Mouse (Mus musculus): ENCODE measurements around the gene Lpar3.

Gene Lpar3

DNA sequence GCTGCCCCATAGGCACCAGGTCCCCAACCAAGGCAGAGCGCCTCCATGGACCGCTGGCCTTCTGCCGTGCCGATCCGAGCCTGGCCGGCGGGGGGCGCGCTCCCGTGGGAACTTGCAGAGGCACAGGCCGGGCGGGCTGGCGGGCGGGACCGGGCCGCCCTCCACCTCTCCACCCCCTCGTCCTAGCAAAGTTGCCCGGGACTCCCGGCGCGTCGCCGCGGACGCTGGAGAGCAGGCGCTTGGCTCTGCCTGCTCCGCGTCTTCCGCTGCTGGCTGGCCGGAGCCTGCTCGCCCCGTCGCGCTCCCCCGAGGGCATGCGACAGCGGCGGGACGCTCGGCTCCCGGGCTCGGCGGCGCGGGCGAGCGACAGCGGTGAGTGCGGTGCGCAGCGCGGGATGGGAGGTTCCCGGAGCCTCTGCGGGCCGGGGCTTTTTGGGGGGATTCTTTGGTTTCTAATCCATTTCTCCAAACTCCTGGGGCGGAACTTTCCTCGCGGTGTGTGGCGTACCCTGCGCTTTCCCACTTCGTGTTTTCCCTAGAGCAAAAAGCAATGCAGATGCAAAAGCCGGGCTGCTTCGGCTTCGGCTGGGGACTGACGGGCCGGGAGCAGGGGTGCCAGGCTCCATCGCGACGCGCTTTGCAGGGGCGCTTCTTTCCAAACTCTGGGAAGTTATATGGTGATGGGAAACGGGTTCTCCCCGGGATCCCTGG, at the start of gene Lpar3:
Gene Lpar3 (plus strand): TSS at position 188 of the 711 bp plus-strand sequence.
- peak; percentile 61 for DNase-seq (ENCODE audit: low spot score)

DNA sequence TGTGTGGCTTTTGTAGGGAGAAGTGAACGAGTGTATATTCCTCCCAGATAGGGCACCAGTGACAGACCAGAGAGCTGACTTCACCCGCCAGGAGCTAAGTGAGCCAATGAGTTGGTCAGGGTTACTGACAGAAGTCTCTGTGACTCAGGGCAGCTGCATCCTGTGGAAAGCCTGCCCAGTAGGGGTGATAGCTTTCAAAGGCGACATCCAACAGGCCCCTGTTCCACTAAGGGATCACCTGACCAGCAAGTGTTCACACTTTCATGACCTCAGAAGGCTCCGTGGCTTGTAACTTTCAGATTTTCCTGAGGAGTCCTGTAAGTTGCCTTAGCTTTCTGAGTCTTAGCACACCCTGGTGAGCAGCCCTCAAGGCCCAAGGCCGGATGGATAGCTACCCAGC, 47.7 kb upstream of the Lpar3 start:
- no peak for DNase-seq (ENCODE audit: low spot score)

DNA sequence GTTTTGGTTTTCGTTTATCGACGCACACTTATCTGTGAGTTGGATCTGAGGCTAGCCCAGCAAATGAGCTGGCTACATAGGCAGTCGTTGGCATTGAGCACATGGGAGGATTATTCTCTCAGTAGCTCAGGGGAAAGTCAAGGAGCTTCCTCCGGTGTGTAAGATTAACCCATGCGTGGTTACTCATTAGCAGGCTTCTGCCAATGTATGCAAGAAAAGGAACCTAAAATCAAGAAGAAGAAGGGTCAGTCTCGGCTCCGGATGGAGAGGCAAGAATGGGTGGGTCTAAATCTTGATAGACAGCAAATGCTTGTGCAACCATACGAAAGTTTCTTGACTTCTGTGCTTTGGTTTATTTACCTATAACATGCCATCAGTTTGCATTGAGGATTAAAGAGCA, 46.5 kb upstream of the Lpar3 start:
- DNase-seq (ENCODE audit: low spot score) = no peak

DNA sequence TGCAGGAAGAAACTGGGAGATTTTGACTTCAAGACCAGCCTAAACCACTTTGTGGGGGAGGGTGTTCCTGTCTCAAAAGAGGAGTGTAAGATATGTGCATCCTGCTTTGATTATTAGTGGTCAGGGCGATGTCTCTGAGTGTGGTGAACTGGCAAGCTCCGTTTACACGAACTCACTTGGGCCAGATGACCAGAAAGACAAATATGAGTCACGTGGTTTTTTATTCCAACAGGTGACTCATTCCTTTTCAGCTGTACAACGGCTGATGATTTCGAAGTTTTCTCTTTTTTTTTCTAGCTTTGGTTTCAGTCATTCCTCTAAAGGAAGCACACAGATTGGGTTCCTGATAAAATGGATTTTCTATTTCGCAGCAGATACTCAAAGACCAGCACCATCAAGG, 43.5 kb upstream of the Lpar3 start:
- no peak for DNase-seq (ENCODE audit: low spot score)

DNA sequence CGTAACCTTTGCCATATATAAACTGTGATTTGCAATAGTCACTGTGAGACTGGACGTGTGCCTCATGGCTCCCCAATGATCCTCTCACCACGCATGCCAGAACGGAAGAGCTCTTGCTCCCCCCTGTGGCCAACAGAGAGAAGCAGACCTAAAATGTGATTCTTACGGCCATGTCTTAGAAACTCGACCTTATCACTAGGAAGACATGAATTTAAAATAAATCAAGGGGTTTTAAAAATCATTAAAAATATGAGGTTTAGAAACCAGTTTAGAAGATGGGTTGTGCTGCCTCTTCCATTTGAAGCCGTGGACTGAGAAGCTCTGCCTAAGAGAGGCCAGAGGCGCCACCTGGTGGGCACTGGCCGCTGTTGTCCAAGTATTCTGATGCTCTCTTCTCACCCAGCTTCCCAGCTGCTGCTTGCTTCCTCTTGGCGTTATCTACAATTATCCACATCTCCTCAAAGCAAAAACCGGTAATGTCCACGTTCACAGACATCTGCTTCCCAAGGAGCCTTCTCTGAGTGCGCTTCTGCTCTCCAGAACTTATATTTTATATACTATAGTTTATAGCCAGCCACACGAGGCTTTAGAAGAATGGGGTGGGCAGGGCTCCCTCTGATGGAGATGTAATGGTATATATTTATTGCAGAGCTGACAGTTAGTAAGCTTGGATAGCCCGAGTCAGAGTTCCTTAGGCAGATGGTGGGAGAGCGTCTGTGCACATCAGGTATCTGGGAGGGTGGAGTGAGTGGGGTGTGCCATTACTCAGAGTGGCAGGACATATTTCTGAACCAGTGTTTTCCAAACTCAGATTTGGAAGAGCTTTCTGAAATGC, 42.8 kb upstream of the Lpar3 start:
- peak; percentile 61 for DNase-seq (ENCODE audit: low spot score)

DNA sequence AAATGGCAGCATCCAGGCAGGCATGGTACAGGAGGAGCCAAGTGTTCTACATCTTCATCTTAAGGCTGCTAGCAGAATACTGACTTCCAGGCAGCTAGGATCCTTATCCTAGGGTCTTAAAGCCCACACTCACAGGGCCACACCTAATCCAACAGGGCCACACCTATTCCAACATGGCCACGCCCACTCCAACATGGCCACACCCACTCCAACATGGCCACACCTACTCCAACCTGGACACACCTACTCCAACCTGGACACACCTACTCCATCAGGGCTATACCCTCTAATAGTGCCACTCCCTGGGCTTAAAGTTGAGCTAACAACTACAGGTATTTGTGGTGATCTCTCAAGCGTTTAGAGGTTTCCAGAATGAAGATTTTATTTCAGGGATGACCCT, 40.4 kb upstream of the Lpar3 start:
- DNase-seq (ENCODE audit: low spot score) = no peak

DNA sequence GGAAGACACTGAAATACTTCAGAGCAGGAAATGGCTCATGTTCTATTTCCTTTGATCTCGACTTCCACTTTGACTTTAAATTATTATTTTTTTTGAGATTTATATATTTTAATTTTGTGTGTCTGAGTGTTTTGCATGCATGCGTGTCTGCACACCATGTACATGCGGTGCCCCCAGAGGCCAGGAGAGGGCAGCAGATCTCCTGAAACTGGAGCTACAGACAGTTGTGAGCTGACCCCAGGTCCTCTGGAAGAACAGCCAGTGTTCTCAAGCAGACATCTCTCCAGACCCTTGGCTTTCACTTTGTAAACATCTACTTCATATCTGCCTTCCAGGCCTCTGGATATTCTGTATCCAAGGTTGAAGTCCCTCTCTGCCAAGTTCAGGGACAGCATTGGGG, 39.8 kb upstream of the Lpar3 start:
- peak; percentile 59 for DNase-seq (ENCODE audit: low spot score)

DNA sequence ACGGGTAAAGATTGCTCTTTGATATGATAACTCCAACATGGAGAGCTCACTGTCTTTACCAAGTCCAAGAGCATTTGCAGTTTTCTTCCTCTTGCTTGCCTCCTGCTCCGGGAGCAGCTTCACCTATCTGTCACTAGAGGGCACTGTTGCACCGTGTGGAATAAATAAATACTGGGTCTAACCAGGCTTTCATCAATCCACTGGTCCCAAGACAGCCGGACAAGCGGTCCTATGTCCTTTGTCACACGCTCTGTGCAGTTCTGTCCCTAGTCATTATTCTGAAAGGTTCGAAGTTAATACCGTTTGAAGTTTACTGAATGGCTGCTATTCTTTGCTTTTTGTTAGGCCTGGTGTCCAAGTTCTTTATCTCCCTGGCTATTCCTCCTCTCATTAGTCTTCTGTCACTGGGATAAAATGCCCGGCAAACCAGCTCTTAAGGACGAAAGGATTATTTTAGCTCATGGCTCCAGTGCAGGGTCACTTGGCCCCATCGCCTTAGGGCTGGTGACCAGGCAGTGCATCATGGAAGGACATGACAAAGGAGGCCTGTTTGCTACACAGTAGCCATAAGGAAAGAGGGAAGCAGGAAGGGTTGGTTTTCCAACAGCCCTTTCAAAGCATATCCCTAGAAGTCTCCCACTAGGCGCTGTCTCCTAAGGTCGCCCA, 35.6 kb upstream of the Lpar3 start:
- DNase-seq (ENCODE audit: low spot score) = peak; percentile 55

DNA sequence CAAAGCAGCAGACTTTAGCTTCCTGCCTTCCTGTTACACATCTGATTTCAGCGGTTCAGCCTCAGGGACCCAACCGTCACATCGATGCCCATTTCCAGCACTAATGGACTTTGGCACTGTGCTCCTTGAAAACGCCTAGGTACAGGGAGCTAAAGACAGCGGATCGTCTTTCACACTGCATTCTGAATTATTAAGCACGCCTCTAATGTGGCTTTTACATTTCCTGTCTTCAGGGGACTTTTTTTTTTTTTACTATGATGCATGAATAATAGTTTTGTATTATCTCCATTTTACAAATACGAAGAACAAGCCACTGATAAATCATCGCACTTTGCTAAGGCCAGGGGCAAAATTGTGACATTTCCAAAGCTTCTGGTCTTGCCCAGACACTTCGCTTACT, 34.7 kb upstream of the Lpar3 start:
- no peak for DNase-seq (ENCODE audit: low spot score)

DNA sequence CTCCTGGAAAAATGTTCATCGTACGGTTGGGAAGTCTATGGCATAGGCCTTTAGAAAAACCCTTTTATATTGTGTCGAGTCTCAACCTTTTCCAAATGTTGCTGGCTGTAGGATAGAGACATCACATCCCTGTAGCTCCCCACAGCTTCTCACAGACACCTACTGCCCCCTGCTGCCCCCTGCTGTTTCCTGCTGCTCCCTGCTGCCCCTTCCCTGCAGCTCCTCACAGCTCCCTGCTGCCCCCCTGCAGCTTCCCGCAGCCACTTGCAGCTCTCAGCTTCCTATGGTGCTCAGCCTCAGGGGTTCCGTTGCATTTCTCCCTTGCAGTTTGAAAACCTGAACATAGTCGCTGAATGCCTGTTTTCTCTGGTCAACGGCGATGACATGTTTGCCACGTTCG, 30.8 kb upstream of the Lpar3 start:
- DNase-seq (ENCODE audit: low spot score) = no peak

DNA sequence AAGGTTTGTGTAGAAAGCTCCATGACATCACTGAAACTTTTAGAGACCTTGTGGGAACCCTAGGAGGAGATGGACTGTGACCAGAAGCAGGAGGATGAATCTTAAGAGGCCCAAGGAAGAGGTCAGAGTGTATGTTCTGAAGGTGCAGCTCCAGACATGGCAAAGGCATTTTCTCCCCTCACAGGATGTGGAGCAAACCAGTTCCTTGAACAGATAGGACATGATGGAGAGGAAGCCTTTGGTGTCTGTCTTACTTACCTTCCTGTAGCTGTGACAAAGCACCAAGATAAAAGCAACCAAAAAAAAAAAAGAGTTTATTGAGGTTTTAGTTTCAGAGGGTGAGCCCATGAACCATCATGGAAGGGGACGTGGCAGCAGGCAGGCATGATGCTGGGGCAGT, 28.3 kb upstream of the Lpar3 start:
- DNase-seq (ENCODE audit: low spot score) = no peak

DNA sequence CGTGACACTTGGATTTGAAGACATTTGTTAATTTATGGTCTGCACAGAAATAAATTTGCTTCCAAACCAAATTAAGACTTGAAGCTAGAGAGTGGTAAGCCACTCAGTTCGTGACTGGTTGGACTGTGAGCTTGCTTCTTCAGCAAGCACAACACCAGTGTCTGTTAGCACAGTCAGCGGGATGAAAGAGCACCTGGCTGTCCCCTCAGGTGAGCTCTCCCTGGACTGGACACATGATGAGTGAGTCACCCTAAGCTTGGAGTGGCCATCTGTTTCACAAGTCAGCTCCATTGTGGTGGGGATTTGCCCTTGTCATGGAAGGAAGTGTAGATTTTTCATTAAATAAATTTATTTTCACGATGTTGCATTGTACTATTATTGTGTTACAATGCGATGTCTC, 25.6 kb upstream of the Lpar3 start:
- no peak for DNase-seq (ENCODE audit: low spot score)

DNA sequence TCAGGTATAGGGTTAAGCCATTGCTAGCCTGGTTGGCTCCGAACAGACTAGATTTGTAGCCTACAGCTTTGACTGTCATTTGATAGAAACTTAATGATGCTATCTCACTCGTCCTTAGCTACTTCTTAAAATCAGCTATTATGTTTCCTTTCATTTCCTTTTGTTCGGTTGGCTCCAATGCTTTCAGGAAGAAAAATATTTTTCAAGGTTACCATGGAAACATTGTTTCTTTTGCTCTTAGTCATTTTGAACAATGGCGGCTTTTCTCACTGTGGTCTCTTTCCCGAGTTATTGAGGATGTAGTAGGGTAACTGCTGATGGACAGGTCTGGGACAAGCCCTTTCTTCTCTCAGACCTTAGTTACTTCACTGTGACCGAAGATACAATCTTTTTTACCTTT, 24.5 kb upstream of the Lpar3 start:
- DNase-seq (ENCODE audit: low spot score) = no peak

DNA sequence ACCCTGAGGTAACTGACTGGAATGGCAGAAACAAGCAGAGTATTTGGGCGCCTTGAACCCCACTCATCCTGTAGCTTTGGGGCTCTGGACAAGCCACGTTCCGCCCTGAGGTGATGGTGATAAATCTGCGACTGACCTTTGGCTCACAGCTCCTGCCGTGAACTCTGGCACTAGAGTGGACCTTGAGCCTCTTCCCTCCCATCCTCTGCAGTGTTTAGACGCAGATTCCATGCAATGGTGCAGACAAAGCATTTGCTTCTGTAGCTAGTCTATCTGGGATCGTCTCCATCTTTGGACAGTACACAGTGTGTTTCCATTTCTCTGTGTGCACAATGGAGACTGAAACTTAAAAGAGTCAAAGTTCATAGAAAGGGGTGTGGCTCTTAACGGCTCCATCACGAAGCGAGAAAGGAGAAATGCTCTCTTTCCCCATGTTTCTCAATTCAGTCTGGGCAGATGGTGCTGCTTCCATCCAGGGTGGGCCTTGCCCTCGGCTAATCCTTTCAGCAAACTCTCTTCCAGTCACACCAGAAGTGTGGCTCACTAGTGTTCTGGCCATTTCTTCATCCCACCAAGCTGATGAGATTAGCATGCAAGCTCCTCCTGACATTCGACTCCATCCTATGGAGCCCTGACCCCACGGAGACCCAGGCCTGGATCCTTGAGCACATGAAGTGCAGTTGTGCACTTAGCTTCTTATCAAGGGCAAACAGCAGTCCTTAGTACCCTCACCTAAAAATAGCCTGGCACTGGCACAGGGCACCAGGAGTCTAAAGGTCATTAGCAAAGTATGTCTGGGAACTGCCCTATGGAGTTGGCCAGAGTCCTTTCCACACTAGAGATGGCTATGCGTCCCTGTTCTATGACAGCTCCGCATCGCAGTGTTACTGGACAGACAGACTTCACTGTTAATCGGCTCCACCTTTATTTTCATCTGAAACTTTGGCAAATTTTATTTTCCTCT, 23.7 kb upstream of the Lpar3 start:
- DNase-seq (ENCODE audit: low spot score) = no peak

DNA sequence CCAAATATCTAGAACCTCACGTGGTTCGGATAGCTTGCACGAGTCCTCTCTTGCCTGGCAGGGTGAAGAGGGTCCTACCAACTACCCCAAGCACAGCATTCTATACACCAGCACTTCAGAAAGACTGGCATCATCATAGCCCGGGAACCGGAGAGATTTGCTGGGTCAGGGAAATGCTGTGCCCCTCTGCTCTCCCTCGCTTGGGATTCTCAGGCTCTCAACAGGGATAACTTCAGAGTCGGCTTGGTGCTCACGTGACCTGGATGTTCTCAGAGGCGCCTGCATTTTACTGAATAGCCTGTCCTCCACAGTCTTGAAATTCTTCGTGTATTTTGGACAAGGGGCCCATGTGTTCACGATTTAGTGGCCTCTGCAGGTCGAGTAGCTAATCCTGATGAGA, 23.0 kb upstream of the Lpar3 start:
- DNase-seq (ENCODE audit: low spot score) = no peak

DNA sequence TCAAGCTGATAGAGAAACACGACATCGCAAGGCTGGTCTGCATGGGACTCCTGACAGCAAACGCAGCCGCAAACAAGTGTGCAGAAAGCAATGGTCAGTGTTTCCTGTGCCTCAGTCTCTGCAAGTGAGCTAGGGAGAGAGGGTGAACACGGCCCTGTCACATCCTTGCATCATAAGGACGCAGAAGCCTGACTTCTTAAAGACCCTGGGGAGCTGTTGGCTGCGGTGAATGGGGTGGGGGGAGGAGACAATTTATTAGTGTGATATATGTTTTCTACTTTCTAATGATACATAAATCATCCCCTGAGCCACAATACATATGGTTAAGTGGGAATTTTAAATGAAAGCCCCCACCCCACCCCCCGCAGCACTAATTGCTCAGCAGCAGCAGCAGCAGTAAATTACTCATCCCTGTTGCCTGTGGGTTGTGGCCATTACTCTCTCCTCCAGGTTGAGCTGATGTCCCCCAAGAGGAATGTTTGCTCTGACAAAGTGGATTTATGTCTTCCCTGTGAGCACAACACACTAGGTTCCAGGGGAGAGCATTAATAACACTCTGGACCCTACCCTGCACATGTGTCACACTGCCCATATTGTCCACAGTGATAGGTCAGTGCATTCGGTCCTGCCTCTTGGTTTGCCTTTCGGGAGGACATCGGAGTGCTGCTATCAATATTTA, 21.8 kb upstream of the Lpar3 start:
- no peak for DNase-seq (ENCODE audit: low spot score)

DNA sequence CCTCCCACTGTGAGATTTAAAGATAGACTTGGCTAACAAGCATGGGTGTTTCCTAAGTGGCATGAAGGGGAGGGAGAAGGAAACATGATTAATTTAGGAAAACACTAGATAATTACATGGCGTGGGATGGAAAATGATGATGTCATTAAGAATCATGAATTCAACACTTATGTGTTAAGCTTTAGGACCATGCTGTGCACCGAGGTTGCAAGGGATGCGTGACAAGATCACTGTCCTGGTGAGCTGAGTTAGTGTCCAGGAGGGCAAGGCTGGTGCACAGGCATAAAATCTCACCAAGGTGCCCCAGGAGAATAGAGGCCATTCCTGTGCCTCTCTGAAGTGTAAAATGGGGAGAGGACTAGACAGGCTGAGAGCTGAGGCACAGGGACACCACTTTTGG, 21.3 kb upstream of the Lpar3 start:
- DNase-seq (ENCODE audit: low spot score) = no peak

DNA sequence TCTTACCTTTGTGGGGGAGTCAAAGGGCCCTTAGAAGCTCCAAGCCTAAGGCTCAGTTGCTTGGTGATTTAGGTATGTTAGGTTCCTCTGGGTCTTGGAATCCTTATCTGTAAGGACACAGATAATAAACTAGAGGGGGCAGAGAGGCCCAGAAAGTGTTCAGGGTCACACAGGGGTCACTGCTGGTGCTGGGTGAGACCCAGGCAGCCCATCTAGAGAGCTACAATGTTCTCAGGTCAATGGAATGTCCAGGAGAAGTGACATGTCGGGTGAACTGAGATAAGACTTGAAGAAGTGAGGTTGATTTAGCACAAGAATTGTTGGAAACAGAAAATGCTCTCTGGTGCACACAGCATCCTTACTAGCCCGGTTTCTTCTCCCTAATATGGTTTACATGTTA, 16.4 kb upstream of the Lpar3 start:
- no peak for DNase-seq (ENCODE audit: low spot score)

DNA sequence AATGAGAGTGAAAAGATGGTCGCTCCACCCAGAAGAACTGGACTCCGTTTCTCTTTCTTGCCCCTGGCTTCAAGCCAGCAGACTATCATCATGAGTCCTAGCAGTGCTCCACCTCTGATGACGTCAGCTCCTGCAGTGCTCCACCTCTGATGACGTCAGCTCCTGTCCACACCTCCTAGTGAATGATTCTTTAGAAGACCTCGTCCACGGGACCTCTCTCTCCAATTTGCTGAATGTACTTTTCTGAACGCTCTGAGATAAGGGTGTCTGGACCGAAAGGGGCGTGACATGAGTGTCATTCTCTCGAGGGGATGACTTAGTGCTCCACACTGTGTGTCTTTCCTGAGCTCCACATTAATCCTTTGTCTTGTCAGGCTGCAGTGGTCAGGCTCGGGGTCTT, 15.5 kb upstream of the Lpar3 start:
- no peak for DNase-seq (ENCODE audit: low spot score)

DNA sequence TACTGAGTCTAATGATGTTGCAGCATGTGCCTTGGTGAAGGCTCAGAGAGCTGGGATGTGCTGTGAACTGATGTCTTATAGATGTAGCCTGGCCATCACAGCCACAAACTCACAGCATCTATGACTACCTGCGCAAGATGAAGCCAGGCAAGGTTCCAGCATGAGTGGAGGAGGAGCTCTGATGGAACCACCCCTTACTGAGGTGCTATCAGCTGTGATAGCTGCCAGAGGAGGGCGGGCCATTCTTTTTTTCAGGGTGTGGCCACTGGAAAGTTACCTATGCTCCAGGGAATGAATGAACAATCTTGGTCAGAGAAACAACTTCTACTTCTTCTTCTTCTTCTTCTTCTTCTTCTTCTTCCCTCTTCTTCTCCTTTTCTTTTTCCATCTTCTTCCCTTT, 14.1 kb upstream of the Lpar3 start:
- DNase-seq (ENCODE audit: low spot score) = no peak

DNA sequence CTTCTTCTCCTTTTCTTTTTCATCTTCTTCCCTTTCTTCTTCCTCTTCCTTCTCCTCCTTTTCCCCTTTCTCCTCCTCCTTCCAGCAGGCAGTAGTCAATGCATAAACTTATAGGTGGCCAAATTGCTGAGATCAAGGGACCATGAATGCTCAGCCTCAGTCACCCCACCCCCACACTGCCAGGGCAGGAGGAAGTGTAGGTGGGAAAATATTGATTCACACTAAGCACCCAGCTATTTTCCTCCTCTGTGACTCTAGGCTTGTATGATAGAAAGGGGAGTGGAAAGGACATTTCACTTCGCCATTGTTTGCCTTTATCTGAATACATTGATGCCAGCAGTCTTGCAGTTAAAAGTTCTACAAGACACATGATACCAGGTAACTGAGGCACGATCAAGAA, 13.3 kb upstream of the Lpar3 start:
- DNase-seq (ENCODE audit: low spot score) = no peak
